Mouse (Mus musculus) c-Kit-positive CD71-positive TER-119-negative erythroid progenitor cells, embryonic 14.5 days (primary cell): ENCODE data around the gene Napepld.
"Not testable (repeated sequence)": the region's sequence is repeated elsewhere in the genome, so short reads cannot be mapped to it uniquely, and the experiment has no call there.

Experiments
- DNase-seq: peaks from one replicate; pipeline ENCODE4 v3.0.0-alpha.2; 2013; ENCODE audit warnings: low read depth

Gene Napepld

DNA sequence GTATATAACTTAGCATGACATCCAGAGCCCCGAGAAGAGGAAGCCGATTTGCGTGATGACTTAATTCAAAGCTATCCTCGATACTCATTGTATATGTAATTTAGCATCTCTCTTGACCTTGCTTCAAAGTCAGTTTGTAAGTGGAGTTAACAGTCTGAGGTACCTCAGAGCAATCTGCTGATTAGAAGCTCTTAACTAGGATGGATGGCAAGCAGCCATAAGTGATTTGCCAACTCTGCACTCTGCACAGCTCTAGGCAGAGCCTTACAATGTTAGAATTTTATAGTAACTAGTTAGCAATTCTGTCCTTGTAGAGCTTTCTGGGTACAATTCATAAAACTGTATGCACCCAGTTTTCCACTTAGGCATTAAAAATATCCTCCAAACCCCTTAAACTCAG lies 5.3 kb upstream of the Napepld start:
- no peak for DNase-seq

DNA sequence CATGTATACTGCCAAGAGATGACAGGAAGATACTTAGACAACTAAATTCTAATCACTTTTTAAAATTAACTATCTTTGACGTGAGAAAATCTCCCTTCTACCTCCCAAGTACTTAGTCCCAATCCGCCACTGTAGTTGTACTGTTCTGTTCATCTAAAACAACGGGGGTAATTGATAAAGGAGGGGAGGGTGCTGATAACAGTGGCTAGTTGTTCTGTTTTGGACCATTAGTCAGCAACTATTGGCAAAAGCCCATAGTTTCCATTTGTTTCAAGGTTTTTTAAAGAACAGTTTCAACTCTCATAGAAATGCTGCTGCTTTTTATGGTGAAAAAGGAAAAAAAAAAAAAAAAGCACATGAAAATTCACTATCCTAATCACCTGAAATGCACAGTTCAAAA lies 2.5 kb upstream of the Napepld start:
- peak; percentile 13 for DNase-seq

DNA sequence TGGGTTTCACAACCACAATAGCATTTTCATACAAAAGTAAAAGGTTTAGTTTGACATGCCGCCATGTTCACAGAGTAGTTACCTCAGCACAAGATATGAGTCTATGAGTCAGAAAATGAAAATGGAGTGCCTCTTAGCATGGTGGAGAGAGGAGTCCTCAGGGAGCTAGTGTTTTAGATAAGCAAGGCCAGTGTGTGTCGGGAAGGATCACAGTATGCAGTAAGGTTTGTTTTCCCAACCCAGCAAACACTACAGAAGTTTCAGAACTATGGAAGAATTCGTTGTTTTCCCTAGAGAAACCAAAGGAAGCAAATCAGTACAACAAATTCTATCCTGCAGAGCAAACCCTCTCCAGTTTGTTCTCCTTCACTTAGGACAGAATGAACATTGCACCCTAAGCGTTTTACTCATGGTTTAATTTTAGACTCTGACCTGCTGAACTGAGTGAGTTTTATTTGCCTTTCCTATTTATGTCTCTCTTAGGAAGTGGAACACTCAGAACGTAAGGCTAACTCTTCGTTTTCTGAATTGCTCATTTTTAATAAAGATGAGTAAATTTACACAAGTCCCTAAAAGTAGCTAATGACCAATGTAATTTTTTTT lies 1.8 kb upstream of the Napepld start:
- no peak for DNase-seq

DNA sequence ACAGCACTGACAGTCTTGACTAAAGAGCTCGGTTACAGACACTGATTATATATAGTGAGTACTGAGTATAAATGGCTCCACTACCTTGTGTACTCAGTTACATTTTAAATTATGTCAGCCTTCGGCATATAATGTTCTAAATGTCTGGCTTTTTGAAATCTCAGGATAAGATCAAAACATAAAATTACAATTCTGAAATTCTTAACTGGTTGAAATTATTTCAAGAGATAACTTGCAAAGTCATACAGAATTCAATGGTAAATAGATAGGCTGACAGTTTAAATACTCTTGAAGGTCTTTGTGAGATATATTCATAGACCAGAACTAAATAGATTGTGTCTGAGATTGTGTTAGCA lies 791 bp upstream of the Napepld start:
- no peak for DNase-seq

DNA sequence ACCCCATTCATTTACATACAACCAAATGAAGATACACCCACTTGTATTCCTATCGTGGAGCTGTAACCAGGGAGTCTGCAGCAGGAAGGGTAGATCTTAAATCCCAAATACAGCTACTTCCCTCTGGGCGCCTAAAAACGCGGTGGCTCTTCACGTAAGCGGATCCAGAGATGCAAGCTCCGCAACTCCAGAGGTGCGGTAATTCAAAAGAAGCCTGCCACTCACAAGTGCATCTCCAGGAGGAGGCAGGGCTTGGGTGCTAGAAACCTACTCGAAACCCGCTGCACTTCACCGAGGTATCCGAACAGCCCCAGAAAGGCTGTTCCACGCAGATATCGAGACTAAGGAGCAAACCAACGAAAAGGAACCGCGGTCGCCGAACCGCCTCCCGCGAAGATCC lies 262 bp downstream of the Napepld start:
- no peak for DNase-seq

DNA sequence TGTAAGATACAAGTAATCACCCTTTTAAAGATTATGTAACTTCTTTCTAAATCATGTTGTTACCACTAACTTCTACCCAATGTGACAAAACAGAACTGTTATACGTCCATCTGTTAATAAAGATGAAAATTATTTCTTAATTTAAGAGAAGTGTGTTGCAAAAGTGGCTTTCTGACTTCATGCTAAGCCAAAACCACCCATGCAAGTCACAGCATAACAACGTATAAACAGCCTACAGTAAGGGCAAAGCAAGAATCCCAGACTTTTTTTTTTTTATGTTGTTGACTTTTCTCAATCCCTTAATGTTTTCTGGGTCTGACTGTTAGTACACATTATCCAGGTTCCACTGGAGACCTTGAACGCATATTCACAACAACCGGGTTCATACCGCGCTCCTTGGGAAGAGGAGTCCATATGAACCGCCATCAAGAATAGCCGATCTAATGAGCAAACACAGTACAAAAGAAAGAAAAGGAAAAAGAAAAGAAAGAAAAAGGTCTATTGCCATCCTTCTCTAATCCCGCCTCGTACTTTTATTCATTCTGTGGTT lies 849 bp downstream of the Napepld start:
- peak; percentile 15 for DNase-seq

DNA sequence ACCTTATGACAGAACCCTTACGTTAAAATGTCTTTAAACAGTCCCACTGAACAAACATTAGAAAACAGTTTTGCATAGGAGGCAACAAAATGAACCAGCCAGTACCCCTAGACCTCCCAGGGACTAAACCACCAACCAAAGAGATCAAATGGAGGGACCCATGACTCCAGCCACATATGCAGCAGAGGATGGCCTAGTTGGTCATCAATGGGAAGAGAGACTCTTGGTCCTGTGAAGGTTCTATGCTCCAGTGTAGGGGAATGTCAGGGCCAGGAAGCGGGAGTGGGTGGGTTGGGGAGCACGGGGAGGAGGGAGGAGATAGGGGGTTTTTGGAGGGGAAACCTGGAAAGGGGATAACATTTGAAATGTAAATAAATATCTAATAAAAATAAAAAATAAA lies 1.6 kb downstream of the Napepld start:
- not testable (repeated sequence) for DNase-seq

DNA sequence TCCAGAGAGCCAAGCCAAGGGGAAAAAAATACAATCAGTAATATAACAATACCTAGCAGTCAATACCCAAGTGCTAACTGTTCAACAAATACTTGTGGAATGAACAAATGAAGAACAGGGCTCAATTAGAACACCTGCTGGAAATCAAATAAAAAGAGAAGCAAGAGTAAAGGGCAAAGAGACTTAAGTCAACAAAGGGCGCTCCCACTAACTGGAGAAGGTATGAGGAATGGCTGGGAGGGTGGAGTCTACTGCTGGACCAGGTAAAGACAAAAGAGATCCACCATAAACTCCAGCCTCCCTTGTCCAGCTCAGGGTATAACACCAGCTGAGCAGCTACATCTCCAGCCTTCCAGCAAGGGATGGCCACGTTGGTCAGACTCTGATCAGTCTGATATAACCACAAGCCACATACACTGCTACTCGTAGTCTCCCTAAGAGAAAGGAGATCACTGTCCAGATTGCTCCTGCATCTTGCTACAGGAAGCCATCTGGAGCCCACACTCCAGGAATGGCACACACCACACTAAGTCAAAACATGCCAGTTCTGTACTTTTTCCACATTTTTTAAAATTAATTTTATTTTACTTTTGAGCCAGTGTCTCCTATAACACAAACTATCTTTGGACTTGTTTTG lies 6.2 kb downstream of the Napepld start:
- no peak for DNase-seq

DNA sequence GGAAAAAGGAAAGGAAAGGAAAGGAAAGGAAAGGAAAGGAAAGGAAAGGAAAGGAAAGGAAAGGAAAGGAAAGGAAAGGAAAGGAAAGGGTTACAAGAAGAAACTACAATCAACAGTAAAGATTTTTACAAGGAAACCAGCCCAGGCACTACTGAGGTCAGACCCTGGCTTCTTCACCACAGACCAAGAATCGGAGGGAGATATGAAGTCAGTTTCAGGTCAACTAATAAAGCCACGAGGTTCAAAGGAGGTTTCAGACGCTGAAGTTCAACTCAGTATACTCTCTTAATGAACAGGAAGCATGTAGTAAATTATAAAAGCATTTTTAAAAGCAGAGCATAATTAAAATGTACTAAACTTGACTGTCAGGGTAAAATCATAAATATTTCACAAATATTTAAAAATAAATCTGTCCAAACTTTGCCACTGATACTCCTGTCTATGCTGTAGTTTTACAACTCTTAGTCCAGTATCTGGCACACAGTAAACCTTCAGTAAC lies 7.8 kb downstream of the Napepld start:
- DNase-seq = no peak

DNA sequence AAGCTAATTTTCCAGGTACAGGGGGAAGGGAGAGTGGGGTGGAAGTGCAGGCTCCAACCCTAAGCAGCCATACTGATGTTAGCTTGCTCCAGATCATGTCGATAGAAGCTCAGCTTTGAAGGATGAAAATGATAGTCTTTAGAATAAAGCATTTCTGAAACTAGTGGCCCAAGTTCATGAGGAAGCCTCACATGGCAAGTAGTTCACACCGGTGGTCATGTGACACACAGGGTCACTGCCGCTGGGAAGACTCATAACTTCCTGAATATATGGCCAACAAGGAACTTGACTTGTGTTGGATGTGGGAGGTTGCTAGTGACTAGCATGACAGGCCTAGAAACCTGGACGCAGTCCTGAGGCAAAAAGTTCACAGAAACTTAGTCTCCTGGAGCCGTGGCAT lies 9.0 kb downstream of the Napepld start:
- no peak for DNase-seq

DNA sequence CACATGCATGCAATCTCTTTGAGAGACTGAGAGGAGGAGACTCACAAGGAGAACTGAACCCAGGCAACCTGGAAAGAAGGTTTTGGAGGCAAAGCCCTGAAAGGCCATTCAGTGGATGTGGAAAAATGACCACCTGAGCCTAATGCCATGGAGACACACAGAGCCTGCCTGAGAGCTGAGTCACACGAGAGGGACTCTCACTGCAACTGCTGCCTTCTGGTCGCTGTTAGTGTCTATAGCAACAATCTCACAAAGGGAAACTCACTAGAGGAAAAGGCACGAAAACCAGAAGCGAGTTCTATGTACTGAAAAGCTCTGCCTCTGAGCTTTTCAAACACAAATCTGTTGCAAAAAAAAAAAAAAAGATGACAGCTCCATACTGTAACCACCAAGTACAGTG lies 14.2 kb downstream of the Napepld start:
- no peak for DNase-seq

DNA sequence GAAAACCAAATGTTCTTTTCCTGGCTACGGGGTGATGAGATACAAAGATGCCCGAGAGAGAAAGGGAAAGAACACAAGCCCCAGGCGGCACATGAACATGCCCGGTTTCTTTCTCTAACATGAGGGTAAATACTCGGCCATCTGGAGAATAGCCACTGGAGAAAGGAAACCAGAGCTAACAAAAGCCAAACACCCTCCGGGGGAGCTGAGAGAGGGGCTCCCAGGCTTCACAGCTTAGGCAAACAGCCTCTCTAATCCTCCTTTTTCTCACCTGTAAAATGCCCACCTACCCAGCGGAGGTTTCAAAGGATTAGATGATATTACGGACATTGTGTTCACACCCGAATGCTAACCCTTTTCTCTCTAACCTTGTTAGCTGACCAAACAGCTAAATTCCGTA lies 16.2 kb downstream of the Napepld start:
- DNase-seq = no peak

DNA sequence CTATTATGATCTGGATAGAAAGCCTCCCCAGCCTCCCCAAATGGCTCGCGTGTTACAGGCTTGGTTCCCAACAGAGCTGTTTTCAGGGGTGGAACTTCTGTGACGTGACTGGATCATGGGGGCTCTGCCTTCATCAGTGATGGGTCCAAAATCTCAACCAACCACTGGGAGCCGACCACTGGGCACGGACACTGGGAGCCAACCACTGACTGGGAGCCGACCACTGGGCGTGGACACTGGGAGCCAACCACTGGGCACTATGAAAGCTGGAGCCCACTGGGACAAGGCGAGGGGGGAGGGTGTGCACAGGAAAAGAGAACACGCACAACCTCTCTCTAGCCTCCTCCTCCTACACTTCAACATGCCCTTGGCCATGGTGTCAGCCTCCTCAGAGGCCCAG lies 17.4 kb downstream of the Napepld start:
- DNase-seq = no peak

DNA sequence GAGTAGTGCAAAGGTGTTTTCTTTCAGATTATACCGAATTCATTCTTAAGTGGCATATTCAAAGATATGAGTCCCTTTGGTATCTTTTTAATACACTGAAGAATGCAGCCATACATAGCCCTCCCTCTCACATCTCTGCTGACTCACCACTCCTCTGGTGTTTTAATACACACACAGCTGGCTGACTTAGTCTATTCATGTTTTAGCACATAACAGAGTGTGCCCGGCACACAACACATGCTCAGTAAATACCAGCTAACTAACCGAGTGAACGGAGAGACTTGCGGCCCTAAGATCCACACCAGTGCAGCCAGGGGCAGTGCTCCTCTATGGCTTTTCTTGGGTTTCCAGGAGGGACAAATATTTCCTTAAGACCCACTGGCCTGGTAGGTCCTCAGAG lies 20.3 kb downstream of the Napepld start:
- DNase-seq = no peak

DNA sequence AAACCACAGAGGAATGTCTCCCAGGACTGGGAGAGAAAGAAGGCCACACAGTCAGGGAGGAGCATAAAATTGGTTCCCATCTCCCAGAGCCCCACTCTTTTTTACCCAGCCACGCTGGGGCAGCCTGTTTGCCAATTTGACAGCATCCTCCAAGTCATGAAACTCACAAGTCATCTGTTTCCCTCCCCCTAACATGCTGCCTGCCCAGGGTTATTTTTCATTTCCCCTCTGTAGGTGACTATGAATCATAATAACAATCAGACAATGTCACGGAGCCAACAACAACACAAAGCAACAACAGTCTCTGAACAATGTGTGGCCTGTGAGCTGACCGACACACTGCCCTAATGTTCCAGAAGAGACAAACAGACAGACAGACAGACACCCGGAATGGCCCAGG lies 21.2 kb downstream of the Napepld start:
- no peak for DNase-seq

DNA sequence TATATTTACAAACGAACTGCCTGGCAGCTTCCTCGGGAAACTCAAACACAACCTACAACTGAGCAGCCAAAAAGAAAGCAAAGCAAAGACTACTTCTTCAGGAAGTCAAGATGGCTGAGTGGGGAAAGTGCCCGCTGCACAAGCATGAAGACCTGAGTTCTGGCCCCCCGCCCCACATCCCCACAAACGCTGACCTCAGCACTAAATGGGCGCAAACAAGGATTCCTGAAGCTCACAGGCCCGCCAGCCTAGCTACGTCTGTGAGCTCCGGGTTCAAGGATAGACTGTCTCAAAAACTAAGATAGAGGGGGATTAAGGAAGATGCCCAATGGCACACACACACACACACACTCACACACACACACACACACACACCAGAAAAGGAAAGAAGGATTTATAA lies 22.8 kb downstream of the Napepld start:
- no peak for DNase-seq

DNA sequence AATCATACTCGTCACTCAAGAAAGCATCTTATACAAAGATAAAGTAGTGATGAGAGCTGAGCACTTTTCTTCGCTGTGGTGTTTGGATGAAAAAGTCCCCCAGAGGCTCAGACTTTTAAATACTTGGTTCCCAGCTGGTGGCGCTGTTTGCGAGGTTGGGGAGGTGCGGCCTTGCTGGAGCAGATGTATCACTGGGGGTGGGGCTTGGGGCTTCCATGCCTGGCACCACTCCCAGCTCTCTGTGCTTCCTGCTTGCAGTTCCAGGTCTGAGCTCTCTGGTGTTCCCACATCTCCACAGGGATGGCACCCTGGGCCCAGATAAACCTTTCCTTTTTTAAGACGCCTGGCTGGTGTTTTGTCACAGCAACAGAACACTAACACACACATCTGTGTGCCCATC lies 23.3 kb downstream of the Napepld start:
- DNase-seq = no peak

DNA sequence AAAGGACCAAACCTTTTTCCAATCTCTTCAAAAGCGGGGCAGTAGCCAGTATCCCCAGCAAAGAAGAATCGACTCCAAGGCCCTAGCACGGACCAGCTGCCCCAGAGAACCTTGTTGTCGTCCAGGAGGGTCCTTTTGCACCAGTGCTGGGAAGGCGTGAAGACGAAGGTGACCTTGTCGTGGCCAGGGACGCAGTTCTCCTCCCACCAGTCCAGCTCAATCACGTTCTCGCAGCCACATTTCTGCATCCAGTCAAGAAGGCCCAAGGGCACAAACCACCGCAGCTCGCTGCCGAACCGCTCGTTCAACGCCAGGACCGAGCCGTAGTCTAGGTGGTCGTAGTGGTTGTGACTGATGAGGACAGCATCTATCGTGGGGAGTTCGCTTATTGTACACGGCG lies 25.7 kb downstream of the Napepld start:
- DNase-seq = no peak

DNA sequence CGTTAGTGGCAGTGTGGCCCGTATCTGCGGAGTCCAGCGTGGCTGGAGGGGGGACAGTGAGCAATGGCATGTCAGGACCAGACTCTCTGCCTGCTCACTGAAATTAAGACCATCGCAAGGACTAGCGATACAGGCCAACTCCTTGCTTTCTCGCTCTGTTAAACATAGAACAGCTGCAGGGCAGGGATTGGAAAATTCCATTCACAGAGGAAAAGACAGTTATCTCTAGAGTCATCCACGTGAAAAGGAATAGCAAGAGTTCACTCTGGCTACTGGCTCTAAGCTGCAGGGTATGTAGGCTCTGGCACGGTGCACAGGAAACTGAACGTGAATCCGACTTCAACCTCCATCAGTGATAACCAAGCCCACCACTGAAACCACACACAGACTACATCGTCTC lies 26.2 kb downstream of the Napepld start:
- DNase-seq = no peak

DNA sequence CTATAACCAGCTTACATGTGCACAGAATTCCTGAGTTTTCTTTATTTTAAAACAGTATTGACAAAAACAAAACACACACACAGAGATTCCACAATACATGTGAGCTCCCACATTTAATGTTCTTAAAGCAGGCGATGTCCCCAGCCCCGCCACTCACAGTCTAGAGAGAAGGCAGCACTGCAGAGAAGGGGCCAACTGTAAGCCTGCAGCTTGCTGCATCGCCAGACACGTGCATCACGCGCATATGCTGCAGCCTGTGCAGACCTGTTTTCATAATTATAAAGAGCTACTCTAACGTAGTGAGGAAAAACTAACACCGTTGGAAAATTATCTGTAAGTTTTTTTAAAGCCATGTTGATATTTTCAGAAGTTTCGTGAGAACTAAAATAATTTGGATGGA lies 27.5 kb downstream of the Napepld start:
- DNase-seq = no peak

DNA sequence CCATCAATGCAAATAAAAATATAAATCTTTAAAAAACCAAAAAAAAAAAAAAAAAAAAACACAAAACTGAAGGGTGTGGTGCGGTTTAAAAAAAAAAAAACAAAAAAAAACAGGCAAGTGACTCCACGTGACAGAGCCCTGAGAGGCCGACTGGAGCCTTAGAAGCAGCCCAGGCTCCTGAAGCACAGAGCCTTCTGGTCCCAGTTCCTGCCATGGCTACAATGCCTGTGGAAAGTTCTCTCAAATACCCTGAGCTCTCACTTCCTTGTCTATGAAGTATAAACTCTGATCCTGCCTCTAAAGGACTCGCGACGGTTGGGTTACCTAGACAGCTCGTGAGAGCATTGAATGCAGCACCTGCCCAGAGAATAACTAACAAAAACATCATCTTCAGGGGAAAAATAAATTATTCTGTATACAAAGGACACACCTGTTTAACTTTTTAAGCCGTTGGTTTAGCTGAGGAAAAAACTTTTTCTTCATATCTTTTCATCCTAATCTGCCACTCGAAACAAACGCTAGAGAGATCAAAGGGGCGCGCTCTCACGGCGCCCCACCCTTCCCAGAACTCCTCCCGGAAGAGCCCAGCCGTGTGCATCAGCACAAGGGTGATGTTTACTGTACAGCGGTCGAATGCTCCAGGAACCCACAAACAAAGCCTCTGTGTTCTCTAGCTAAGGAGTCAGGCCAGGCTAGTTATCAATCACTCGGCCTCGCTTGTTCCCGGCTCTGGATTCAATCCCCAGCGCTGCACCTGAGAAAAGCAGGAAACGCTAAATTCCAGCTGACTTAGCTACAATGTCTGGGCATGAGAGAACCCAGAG lies 28.2 kb downstream of the Napepld start:
- DNase-seq = peak; percentile 73

DNA sequence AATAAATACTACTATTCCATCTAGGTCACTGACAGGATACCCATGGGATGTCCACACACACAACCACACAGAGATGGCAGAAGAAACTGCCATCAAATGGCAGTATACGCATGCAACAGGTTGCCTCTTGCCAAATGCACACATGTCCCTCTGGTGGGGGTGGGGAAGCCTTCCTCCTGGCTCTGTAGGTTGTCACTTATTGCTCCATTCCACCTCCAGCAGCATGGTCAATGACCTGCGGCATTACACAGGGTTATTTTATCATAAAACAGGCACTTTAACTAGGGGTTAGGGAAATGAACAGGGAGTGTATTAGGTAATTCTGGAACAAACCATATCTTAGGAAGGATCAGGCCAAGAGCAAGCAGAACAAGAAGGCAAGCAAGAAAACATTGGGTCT lies 31.9 kb downstream of the Napepld start:
- DNase-seq = no peak
